Mouse (Mus musculus) liver, adult 2 months (tissue): ENCODE data around the gene Nfkbid. TPM values are rescaled to one million over a fixed set of nuclear protein-coding genes. Genes with fewer than 3 reads are reported as not detected.
A peak's percentile ranks its signal among the peaks of the same experiment; 100 is the strongest.

Source experiments
- DNase-seq: peaks from one replicate; pipeline ENCODE4 v3.0.0-alpha.2; 2011; ENCODE audit warnings: low read depth, low spot score; ENCODE audit errors: extremely low read depth
- H3K27ac ChIP-seq: fragments of 200-500 bp; replicated peaks from 2 replicates; pipeline ENCODE4 v1.5.1; 2012; ENCODE audit warnings: low read depth, mild to moderate bottlenecking, control low read depth, inconsistent platforms, low read length; ENCODE audit not compliant: insufficient read depth
- H3K27me3 ChIP-seq: fragments of 200-500 bp; 2 replicates; pipeline ENCODE4 v1.6.1; 2012; ENCODE audit warnings: mild to moderate bottlenecking, moderate library complexity, low read length, inconsistent platforms; ENCODE audit not compliant: control insufficient read depth, insufficient read depth
- H3K36me3 ChIP-seq: fragments of 200-500 bp; 2 replicates; pipeline ENCODE4 v1.6.1; 2012; ENCODE audit warnings: low read length, inconsistent platforms; ENCODE audit not compliant: control insufficient read depth, insufficient read depth
- H3K4me1 ChIP-seq: fragments of 200-500 bp; 2 replicates; pipeline ENCODE4 v1.6.1; 2011; ENCODE audit warnings: low read length; ENCODE audit not compliant: control insufficient read depth, insufficient read depth
- H3K4me3 ChIP-seq: fragments of 200-500 bp; 2 replicates; pipeline ENCODE4 v1.5.1; 2011; ENCODE audit warnings: low read depth, mild to moderate bottlenecking, control low read depth, low read length, moderate library complexity; ENCODE audit not compliant: insufficient read depth
- H3K79me2 ChIP-seq: fragments of 200-500 bp; 2 replicates; pipeline ENCODE4 v1.6.1; 2012; ENCODE audit warnings: inconsistent platforms, mild to moderate bottlenecking, low read length, moderate library complexity; ENCODE audit not compliant: control insufficient read depth, insufficient read depth
- H3K9ac ChIP-seq: fragments of 200-500 bp; 2 replicates; pipeline ENCODE4 v1.6.1; 2012; ENCODE audit warnings: low read depth, mild to moderate bottlenecking, control low read depth, inconsistent platforms, low read length
- CTCF ChIP-seq: fragments of 200-500 bp; IDR thresholded peaks from 2 replicates; pipeline ENCODE4 v1.5.1; 2011; ENCODE audit warnings: low read depth, low read length, control low read depth
- POLR2A ChIP-seq: fragments of 200-500 bp; IDR thresholded peaks from 2 replicates; pipeline ENCODE4 v1.6.1; 2011; ENCODE audit warnings: low read length, control low read depth; ENCODE audit not compliant: insufficient read depth; ENCODE audit errors: extremely low read depth
- WGBS: fragments of 180-500 bp; shearing (Covaris S2); methylation state at CpG from one replicate; pipeline ENCODE4 v1.1.7; 2018; 5-methylcytosine and 5-hydroxymethylcytosine counted together
- polyA plus RNA-seq: library from polyadenylated mRNA; depleted of rRNA; stranded (reverse); fragments of >200 nt; gene quantifications from 2 replicates; pipeline ENCODE4 v1.2.3, GENCODE M21; 2012
- total RNA-seq: library from RNA; depleted of rRNA; stranded (reverse); fragments of >200 nt; gene quantifications from 2 replicates; pipeline ENCODE4 v1.2.3, GENCODE M21; 2014

Gene Nfkbid
- total and polyA plus RNA-seq, 2 experiments = 0.55 to 0.92 TPM

GRCm38 (mm10) chr7:30394379-30394778, 27.2 kb upstream of the Nfkbid start:
- Histone ChIP-seq H3K27ac (no peak overlapping the region; the same call in 1 of the 2 replicates), H3K4me3 (no peak overlapping the region), H3K27me3 (no peaks in the 10 kb centered on the region), H3K4me1 (no peaks in the 10 kb centered on the region), H3K9ac (no peak overlapping the region), H3K36me3 (no peaks in the 10 kb centered on the region), H3K79me2 (no peaks in the 10 kb centered on the region)
- TF ChIP-seq CTCF = no peak
- no peak for TF ChIP-seq POLR2A
- 62% methylated on average over 11 of the region's 11 CpGs for WGBS
- DNase-seq = peak; percentile 45

GRCm38 (mm10) chr7:30394871-30395270, 26.7 kb upstream of the Nfkbid start:
- DNase-seq = no peak
- WGBS = 50% methylated on average over 2 of the region's 2 CpGs
- Histone ChIP-seq H3K36me3 (no peaks in the 10 kb centered on the region), H3K27ac (no peak overlapping the region), H3K4me1 (no peaks in the 10 kb centered on the region), H3K9ac (no peak overlapping the region), H3K4me3 (no peak overlapping the region), H3K27me3 (no peaks in the 10 kb centered on the region), H3K79me2 (no peaks in the 10 kb centered on the region)
- TF ChIP-seq CTCF (peak; percentile 29; the same call in 1 of the 2 replicates), POLR2A (no peak)

GRCm38 (mm10) chr7:30399671-30400070, 21.9 kb upstream of the Nfkbid start:
- H3K36me3 ChIP-seq = no peaks in the 10 kb centered on the region
- no peak overlapping the region for H3K4me3 ChIP-seq
- no peak overlapping the region for H3K27ac ChIP-seq
- no peak overlapping the region for H3K9ac ChIP-seq
- TF ChIP-seq POLR2A = no peak
- TF ChIP-seq CTCF = no peak
- H3K27me3 ChIP-seq = no peaks in the 10 kb centered on the region
- DNase-seq = no peak
- H3K4me1 ChIP-seq = no peaks in the 10 kb centered on the region
- WGBS = 71% methylated on average over 7 of the region's 7 CpGs
- H3K79me2 ChIP-seq = no peaks in the 10 kb centered on the region

- Histone ChIP-seq H3K27me3 (no peaks in the 10 kb centered on the region), H3K79me2 (no peaks in the 10 kb centered on the region), H3K4me1 (no peaks in the 10 kb centered on the region), H3K36me3 (no peaks in the 10 kb centered on the region), H3K27ac (no peak overlapping the region), H3K9ac (no peak overlapping the region), H3K4me3 (no peak overlapping the region)
- TF ChIP-seq CTCF (no peak), POLR2A (no peak)
- 69% methylated on average over 4 of the region's 4 CpGs for WGBS
- DNase-seq = no peak
Observed at GRCm38 (mm10) chr7:30402343-30402742, 19.2 kb upstream of the Nfkbid start.

- WGBS = 90% methylated on average over 3 of the region's 3 CpGs
- TF ChIP-seq CTCF (no peak), POLR2A (no peak)
- H3K4me1 ChIP-seq = no peaks in the 10 kb centered on the region
- no peaks in the 10 kb centered on the region for H3K27me3 ChIP-seq
- H3K9ac ChIP-seq = no peak overlapping the region
- no peak for DNase-seq
- no peak overlapping the region for H3K27ac ChIP-seq
- H3K79me2 ChIP-seq = no peaks in the 10 kb centered on the region
- no peak overlapping the region for H3K4me3 ChIP-seq
- no peaks in the 10 kb centered on the region for H3K36me3 ChIP-seq
Observed at GRCm38 (mm10) chr7:30408639-30409038, 12.9 kb upstream of the Nfkbid start.

GRCm38 (mm10) chr7:30409789-30410188, 11.7 kb upstream of the Nfkbid start:
- Histone ChIP-seq H3K4me1 (no peaks in the 10 kb centered on the region), H3K27ac (no peak overlapping the region), H3K27me3 (no peaks in the 10 kb centered on the region), H3K4me3 (no peak overlapping the region), H3K9ac (no peak overlapping the region), H3K36me3 (no peaks in the 10 kb centered on the region), H3K79me2 (no peaks in the 10 kb centered on the region)
- DNase-seq = no peak
- TF ChIP-seq CTCF = no peak
- 71% methylated on average over 2 of the region's 2 CpGs for WGBS
